ENCODE assay signal across 19 mouse cellular contexts in the genomic region with DNA sequence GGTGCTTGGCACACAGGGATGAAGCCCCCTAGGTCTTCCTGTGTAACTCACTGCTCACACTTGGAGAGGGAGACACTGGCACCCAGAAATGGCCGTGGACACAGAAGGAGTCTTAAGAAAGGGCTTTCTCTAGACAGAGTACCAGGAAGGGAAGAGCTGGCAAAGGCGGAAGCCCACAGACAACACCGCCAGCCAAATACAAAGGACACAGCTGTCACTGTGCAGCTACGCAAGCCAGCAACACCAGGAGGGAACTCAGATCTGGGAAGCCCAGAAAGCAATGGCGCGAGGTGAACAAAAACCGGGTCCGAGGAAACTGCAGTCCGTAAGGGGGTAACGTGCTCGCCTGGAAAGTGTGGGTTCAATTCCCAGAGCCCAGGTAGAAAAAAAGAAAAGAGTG. TPM values are rescaled to one million over a fixed set of nuclear protein-coding genes. Genes with fewer than 3 reads are reported as not detected.
A peak's percentile ranks its signal among the peaks of the same experiment; 100 is the strongest.
DNase-seq lines count a peak whose midpoint lies in the region; ATAC-seq and TF ChIP-seq lines count a peak whose summit lies in the region.
"Had no signal": no experiment of that assay in that cellular context is flagged by ENCODE, and none has a peak within 500 bp of the region (broad histone marks: within the 10 kb centered on the region; RNA-seq: fewer than 3 reads in every experiment).

No protein-coding gene starts in this region.

- H3K9ac ChIP-seq in midbrain, embryonic 14.5 days (replicated peaks; ENCODE audit: low read length): no peak overlapping the region
- H3K9ac ChIP-seq in midbrain, embryonic 13.5 days (replicated peaks): no peak overlapping the region
- H3K9ac ChIP-seq: neural tube, embryonic 12.5 days had no signal

- DNase-seq in cerebellum, postnatal 25 days: peak; percentile 39 to 41
- no peak for DNase-seq in cerebellum, adult 8-10 months
- DNase-seq in layer of hippocampus, adult 2 months (ENCODE audit: low spot score in 2 of 2): no peak
- DNase-seq in layer of hippocampus, adult 18-20 months (ENCODE audit: low spot score in 2 of 2): no peak
- peak; percentile 32 for DNase-seq in midbrain, embryonic 14.5 days
- no peak for DNase-seq in adrenal gland, postnatal 36 days
- DNase-seq: B cell, adult 2 months; gastrocnemius, adult 2 months; kidney, adult 9 months; kidney, postnatal 4 days; thymus, adult 2 months had no signal

- no peaks in the 10 kb centered on the region for H3K27me3 ChIP-seq in midbrain, embryonic 14.5 days (ENCODE audit: control insufficient read depth, insufficient read depth, low read length)
- H3K27me3 ChIP-seq in midbrain, embryonic 13.5 days: 0 out of 2 replicates have a peak, but pooled peaks cover 3% of the 10 kb centered on the region
- H3K27me3 ChIP-seq: neural tube, embryonic 12.5 days had no signal

- TF ChIP-seq CTCF in layer of hippocampus, adult 2 months (conservative IDR thresholded peaks at IDR 0.05): no peak
- no peak for TF ChIP-seq CTCF in olfactory bulb, adult 2 months (IDR thresholded peaks at IDR 0.05; ENCODE audit: insufficient read depth, low read depth, low read length)

- H3K4me3 ChIP-seq in layer of hippocampus, adult 2 months: peak overlapping the region; percentile 42
- H3K4me3 ChIP-seq in midbrain, embryonic 14.5 days (replicated peaks; ENCODE audit: low read depth, low read length): no peak overlapping the region
- H3K4me3 ChIP-seq in midbrain, embryonic 13.5 days (replicated peaks): no peak overlapping the region
- H3K4me3 ChIP-seq in olfactory bulb, adult 2 months (ENCODE audit: insufficient read depth, low read depth, low read length): peak overlapping the region; percentile 0; the same call in 1 of the 2 replicates
- H3K4me3 ChIP-seq: gastrocnemius, adult 2 months; neural tube, embryonic 12.5 days had no signal

- H3K27ac ChIP-seq in layer of hippocampus, adult 2 months: peak overlapping the region; percentile 86
- H3K27ac ChIP-seq in midbrain, embryonic 14.5 days (replicated peaks; ENCODE audit: low read depth, low read length): no peak overlapping the region
- H3K27ac ChIP-seq in midbrain, embryonic 13.5 days: no peak overlapping the region
- H3K27ac ChIP-seq in olfactory bulb, adult 2 months (ENCODE audit: insufficient read depth, low read depth, low read length): 0 out of 2 replicates have a peak overlapping the region, but pooled peaks have one; percentile 31
- H3K27ac ChIP-seq: gastrocnemius, adult 2 months; neural tube, embryonic 12.5 days had no signal

- H3K9me3 ChIP-seq in midbrain, embryonic 14.5 days (ENCODE audit: control insufficient read depth, low read length): no peaks in the 10 kb centered on the region
- H3K9me3 ChIP-seq in midbrain, embryonic 13.5 days: no peaks in the 10 kb centered on the region
- H3K9me3 ChIP-seq: neural tube, embryonic 12.5 days had no signal

- no peak for ATAC-seq in midbrain, embryonic 14.5 days (ENCODE audit: low FRiP score, low TSS enrichment)
- ATAC-seq in midbrain, embryonic 13.5 days: no peak
- ATAC-seq: Patski had no signal

- no peaks in the 10 kb centered on the region for H3K36me3 ChIP-seq in midbrain, embryonic 14.5 days (ENCODE audit: control insufficient read depth, insufficient read depth, low read length)
- no peaks in the 10 kb centered on the region for H3K36me3 ChIP-seq in midbrain, embryonic 13.5 days
- H3K36me3 ChIP-seq: neural tube, embryonic 12.5 days had no signal

- no peaks in the 10 kb centered on the region for H3K4me1 ChIP-seq in midbrain, embryonic 14.5 days (ENCODE audit: control insufficient read depth, insufficient read depth, low read length)
- peaks cover 5% of the 10 kb centered on the region; the same call in 1 of the 2 replicates for H3K4me1 ChIP-seq in midbrain, embryonic 13.5 days (replicated peaks)
- H3K4me1 ChIP-seq in olfactory bulb, adult 2 months (ENCODE audit: control insufficient read depth, insufficient read depth, low read length): peaks cover 7% of the 10 kb centered on the region
- H3K4me1 ChIP-seq: neural tube, embryonic 12.5 days had no signal

- 67% methylated on average over 11 of the region's 11 CpGs for WGBS in midbrain, embryonic 14.5 days
- WGBS in midbrain, embryonic 13.5 days: 63% methylated on average over 11 of the region's 11 CpGs
- 48% methylated on average over 11 of the region's 11 CpGs for WGBS in olfactory bulb, adult 2 months

- TF ChIP-seq POLR2A in olfactory bulb, adult 2 months (IDR thresholded peaks at IDR 0.05; ENCODE audit: insufficient read depth, low read depth, low read length): no peak

- H3K4me2 ChIP-seq in midbrain, embryonic 14.5 days (ENCODE audit: low read length): no peak overlapping the region
- H3K4me2 ChIP-seq in midbrain, embryonic 13.5 days (replicated peaks): no peak overlapping the region
- H3K4me2 ChIP-seq: neural tube, embryonic 12.5 days had no signal

RNA-seq across cellular contexts. Expression of a gene that starts 11.5 kb away (rescaled TPM):
- total RNA-seq in layer of hippocampus, adult 2 months (2021): 1 to 10 TPM; 6.2 to 7.3 TPM
- total RNA-seq in layer of hippocampus, adult 18-20 months (2021): 1 to 10 TPM; 5.7 to 7.4 TPM
- 1.6 and 4.0 TPM in 2 replicates for polyA plus RNA-seq in midbrain, embryonic 14.5 days (2014; fragmentation: Nextera tagmentation; extraction: Ambion mirVana)
- 3.2 and 3.6 TPM in 2 replicates for polyA plus RNA-seq in midbrain, embryonic 13.5 days (2015; fragmentation: Nextera tagmentation; extraction: Ambion mirVana)
- not detected in 2 replicates for polyA plus RNA-seq in olfactory bulb, adult 2 months (2012; ENCODE audit: insufficient read depth, insufficient read length, low replicate concordance, missing spikeins)
- total RNA-seq in adrenal gland, postnatal 36 days (2021): 1 to 10 TPM; 3.4 to 4.7 TPM

RNA-seq across cellular contexts. Expression of a gene that starts 11.5 kb away (rescaled TPM):
- 10 to 100 TPM; 19.9 to 24.5 TPM for total RNA-seq in layer of hippocampus, adult 2 months (2021)
- 10 to 100 TPM; 21.6 to 25.2 TPM for total RNA-seq in layer of hippocampus, adult 18-20 months (2021)
- 7.4 and 7.8 TPM in 2 replicates for polyA plus RNA-seq in midbrain, embryonic 14.5 days (2014; fragmentation: Nextera tagmentation; extraction: Ambion mirVana)
- 8.8 and 9.8 TPM in 2 replicates for polyA plus RNA-seq in midbrain, embryonic 13.5 days (2015; fragmentation: Nextera tagmentation; extraction: Ambion mirVana)
- polyA plus RNA-seq in olfactory bulb, adult 2 months (2012; ENCODE audit: insufficient read depth, insufficient read length, low replicate concordance, missing spikeins): not detected in 2 replicates
- total RNA-seq in adrenal gland, postnatal 36 days (2021): 10 to 100 TPM; 28.1 to 30.6 TPM

RNA-seq across cellular contexts. Expression of a gene that starts 14.4 kb away (rescaled TPM):
- 10 to 100 TPM; 54.8 to 58.1 TPM for total RNA-seq in layer of hippocampus, adult 2 months (2021)
- total RNA-seq in layer of hippocampus, adult 18-20 months (2021): 10 to 100 TPM; 57.6 to 61.4 TPM
- 23.6 and 24.4 TPM in 2 replicates for polyA plus RNA-seq in midbrain, embryonic 14.5 days (2014; fragmentation: Nextera tagmentation; extraction: Ambion mirVana)
- 8.4 and 9.0 TPM in 2 replicates for polyA plus RNA-seq in midbrain, embryonic 13.5 days (2015; fragmentation: Nextera tagmentation; extraction: Ambion mirVana)
- not detected in 2 replicates for polyA plus RNA-seq in olfactory bulb, adult 2 months (2012; ENCODE audit: insufficient read depth, insufficient read length, low replicate concordance, missing spikeins)
- total RNA-seq in adrenal gland, postnatal 36 days (2021): 1 to 10 TPM; 2.3 to 3.6 TPM
- total RNA-seq: megakaryocyte-erythroid progenitor cell, adult 5-6 weeks had no signal

RNA-seq across cellular contexts. Expression of a gene that starts 48.1 kb away (rescaled TPM):
- total RNA-seq in layer of hippocampus, adult 2 months (2021): under 1 TPM; 0.49 to 0.69 TPM
- total RNA-seq in layer of hippocampus, adult 18-20 months (2021): 1 to 10 TPM in 1 of 2 experiments, under 1 TPM in 1; 0.79 to 1.1 TPM
- 0.50 and 0.89 TPM in 2 replicates for polyA plus RNA-seq in midbrain, embryonic 14.5 days (2014; fragmentation: Nextera tagmentation; extraction: Ambion mirVana)
- 0.32 and 0.39 TPM in 2 replicates for polyA plus RNA-seq in midbrain, embryonic 13.5 days (2015; fragmentation: Nextera tagmentation; extraction: Ambion mirVana)
- polyA plus RNA-seq in olfactory bulb, adult 2 months (2012; ENCODE audit: insufficient read depth, insufficient read length, low replicate concordance, missing spikeins): not detected in 2 replicates
- not detected for total RNA-seq in adrenal gland, postnatal 36 days (2021)
- total RNA-seq: gastrocnemius, adult 2 months; hematopoietic stem cell, adult 5-6 weeks; megakaryocyte-erythroid progenitor cell, adult 5-6 weeks had no signal
- polyA plus RNA-seq: heart, embryonic 14.5 days; neural tube, embryonic 12.5 days; Patski; stomach, embryonic 14.5 days; thymus, adult 2 months had no signal

Comparison
In these comparisons a context has a peak if more than half of its experiments do, and no peak if none do; other contexts are left out.
1. DNase-seq: peak in cerebellum, postnatal 25 days (2 of 2) and midbrain, embryonic 14.5 days (single experiment); none in cerebellum, adult 8-10 months (single experiment), layer of hippocampus, adult 2 months (0 of 2), layer of hippocampus, adult 18-20 months (0 of 2) and adrenal gland, postnatal 36 days (0 of 2).
2. H3K27ac ChIP-seq: peak in layer of hippocampus, adult 2 months (single experiment) and olfactory bulb, adult 2 months (single experiment); none in midbrain, embryonic 14.5 days (single experiment) and midbrain, embryonic 13.5 days (single experiment).
3. H3K4me3 ChIP-seq: peak in layer of hippocampus, adult 2 months (single experiment) and olfactory bulb, adult 2 months (single experiment); none in midbrain, embryonic 14.5 days (single experiment) and midbrain, embryonic 13.5 days (single experiment).
4. RNA of a gene that starts 14.4 kb away (total RNA-seq): 57.6 to 61.4 TPM in layer of hippocampus, adult 18-20 months and 54.8 to 58.1 TPM in layer of hippocampus, adult 2 months; 2.3 to 3.6 TPM in adrenal gland, postnatal 36 days; every median in the first group is over 10 times any median in the second.